Mouse (Mus musculus) limb, embryonic 15.5 days (tissue): ENCODE measurements around the gene Rnf43. TPM values are rescaled to one million over a fixed set of nuclear protein-coding genes. Genes with fewer than 3 reads are reported as not detected.

Experiments
- ATAC-seq: fragments of 200-750 bp; cut with Nextera tagmentation; 2 replicates; pipeline ENCODE4 v1.8.0; 2017; ENCODE audit warnings: low read depth, moderate TSS enrichment; ENCODE audit not compliant: insufficient number of reproducible peaks, low FRiP score, low TSS enrichment
- H3K27ac ChIP-seq: fragments of 300-500 bp; sonication (generic); 2 replicates; pipeline ENCODE4 v1.5.1; 2015; ENCODE audit warnings: moderate library complexity, mild to moderate bottlenecking, inconsistent platforms
- H3K27me3 ChIP-seq: fragments of 300-500 bp; sonication (generic); 2 replicates; pipeline ENCODE4 v1.6.1; 2015; ENCODE audit warnings: inconsistent platforms
- H3K36me3 ChIP-seq: fragments of 300-500 bp; sonication (generic); 2 replicates; pipeline ENCODE4 v1.6.1; 2015; ENCODE audit warnings: inconsistent platforms
- H3K4me1 ChIP-seq: fragments of 300-500 bp; sonication (generic); 2 replicates; pipeline ENCODE4 v1.6.1; 2015; ENCODE audit warnings: inconsistent platforms
- H3K4me2 ChIP-seq: fragments of 300-500 bp; sonication (generic); 2 replicates; pipeline ENCODE4 v1.6.1; 2015; ENCODE audit warnings: mild to moderate bottlenecking, inconsistent platforms
- H3K4me3 ChIP-seq: fragments of 300-500 bp; sonication (generic); 2 replicates; pipeline ENCODE4 v1.5.1; 2015; ENCODE audit warnings: mild to moderate bottlenecking, inconsistent platforms
- H3K9ac ChIP-seq: fragments of 300-500 bp; sonication (generic); 2 replicates; pipeline ENCODE4 v1.6.1; 2015; ENCODE audit warnings: inconsistent platforms
- H3K9me3 ChIP-seq: fragments of 300-500 bp; sonication (generic); 2 replicates; pipeline ENCODE4 v1.6.1; 2016; ENCODE audit warnings: inconsistent platforms
- WGBS: fragments of 180-500 bp; shearing (Covaris S2); methylation state at CpG from one replicate; pipeline ENCODE4 v1.1.7; 2015; 5-methylcytosine and 5-hydroxymethylcytosine counted together
- polyA plus RNA-seq: library from polyadenylated mRNA; unstranded; fragments of >200 nt; fragmentation: Nextera tagmentation; extraction: Ambion mirVana; gene quantifications from 2 replicates; pipeline ENCODE4 v1.2.1, GENCODE M21; 2015

Rnf43 gene
- polyA plus RNA-seq, 1 experiment from 2014 or later: 9.3 TPM

DNA sequence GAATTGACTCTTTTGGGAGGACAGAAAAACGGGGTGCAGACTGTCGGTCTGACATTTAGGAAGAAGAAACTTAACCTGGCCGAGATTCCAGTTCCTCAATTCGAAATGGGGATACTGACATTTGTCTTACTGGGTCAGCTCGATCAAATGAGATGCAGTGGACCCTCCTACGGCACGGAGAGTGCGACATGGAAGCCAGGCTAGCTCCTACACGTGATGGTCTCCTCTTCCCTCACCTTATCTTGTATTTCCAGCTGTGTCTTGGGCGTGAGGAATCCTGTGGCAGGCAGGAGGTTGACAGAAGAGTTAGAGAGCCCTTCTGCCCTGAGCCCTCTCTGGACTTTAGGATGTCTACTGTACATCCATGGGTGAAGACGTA lies 87.5 kb downstream of the Rnf43 start:
- no peak for ATAC-seq
- no peak overlapping the region for H3K4me3 ChIP-seq

GRCm38 (mm10) chr11:87750521-87750920 lies 88.0 kb downstream of the Rnf43 start:
- WGBS: 80% methylated on average over 3 of the region's 3 CpGs
- Histone ChIP-seq H3K27ac (no peak overlapping the region), H3K4me3 (no peak overlapping the region), H3K4me2 (no peak overlapping the region), H3K36me3 (peaks cover 2% of the 10 kb centered on the region; the same call in 1 of the 2 replicates), H3K9me3 (no peaks in the 10 kb centered on the region), H3K4me1 (peaks cover 7% of the 10 kb centered on the region; the same call in 1 of the 2 replicates), H3K9ac (no peak overlapping the region), H3K27me3 (0 out of 2 replicates have a peak, but pooled peaks cover 3% of the 10 kb centered on the region)
- no peak for ATAC-seq

More for the DNA sequence above, 87.5 kb downstream of the Rnf43 start:
- Histone ChIP-seq H3K4me2 (no peak overlapping the region), H3K9me3 (no peaks in the 10 kb centered on the region), H3K27ac (no peak overlapping the region), H3K4me1 (peaks cover 7% of the 10 kb centered on the region; the same call in 1 of the 2 replicates), H3K36me3 (peaks cover 7% of the 10 kb centered on the region), H3K27me3 (0 out of 2 replicates have a peak, but pooled peaks cover 3% of the 10 kb centered on the region), H3K9ac (no peak overlapping the region)
- 77% methylated on average over 11 of the region's 11 CpGs for WGBS

DNA sequence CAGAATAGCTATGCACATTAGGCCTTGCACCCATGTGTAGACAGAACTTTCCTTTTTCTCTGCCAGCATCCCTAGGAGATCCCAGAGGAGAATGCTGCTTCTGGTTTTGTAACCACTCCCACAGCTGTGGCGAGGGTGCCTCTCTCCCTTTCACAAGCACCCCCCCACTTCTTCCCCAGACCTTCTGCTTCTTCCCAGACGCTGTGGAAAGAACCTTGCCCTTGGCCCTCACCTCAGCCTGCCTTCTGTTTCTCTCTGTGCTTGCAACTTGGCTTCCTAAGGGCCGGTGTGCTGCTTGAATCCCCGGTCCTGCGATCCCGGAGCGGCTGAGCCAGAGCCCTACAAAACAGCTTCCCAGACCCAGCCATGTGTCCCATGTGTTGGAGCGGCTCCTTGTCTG lies 88.5 kb downstream of the Rnf43 start:
- no peaks in the 10 kb centered on the region for H3K36me3 ChIP-seq
- H3K9me3 ChIP-seq: no peaks in the 10 kb centered on the region
- 79% methylated on average over 8 of the region's 8 CpGs for WGBS
- no peak for ATAC-seq
- H3K4me2 ChIP-seq: no peak overlapping the region
- 0 out of 2 replicates have a peak overlapping the region, but pooled peaks have one; percentile 2 for H3K27ac ChIP-seq
- H3K27me3 ChIP-seq: 0 out of 2 replicates have a peak, but pooled peaks cover 3% of the 10 kb centered on the region
- no peak overlapping the region for H3K9ac ChIP-seq
- no peak overlapping the region for H3K4me3 ChIP-seq
- peaks cover 7% of the 10 kb centered on the region; the same call in 1 of the 2 replicates for H3K4me1 ChIP-seq

- H3K4me1 ChIP-seq: peaks cover 7% of the 10 kb centered on the region; the same call in 1 of the 2 replicates
- 62% methylated on average over 4 of the region's 4 CpGs for WGBS
- H3K27ac ChIP-seq: 0 out of 2 replicates have a peak overlapping the region, but pooled peaks have one; percentile 2
- no peak for ATAC-seq
- no peaks in the 10 kb centered on the region for H3K9me3 ChIP-seq
- no peak overlapping the region for H3K4me3 ChIP-seq
- H3K4me2 ChIP-seq: no peak overlapping the region
- no peaks in the 10 kb centered on the region for H3K36me3 ChIP-seq
- H3K9ac ChIP-seq: no peak overlapping the region
- 0 out of 2 replicates have a peak, but pooled peaks cover 3% of the 10 kb centered on the region for H3K27me3 ChIP-seq
Observed at GRCm38 (mm10) chr11:87751491-87751966, 89.0 kb downstream of the Rnf43 start.

- WGBS: 87% methylated on average over 1 of the region's 1 CpGs
- Histone ChIP-seq H3K4me3 (no peak overlapping the region), H3K4me2 (no peak overlapping the region), H3K36me3 (no peaks in the 10 kb centered on the region), H3K27ac (no peak overlapping the region), H3K9me3 (no peaks in the 10 kb centered on the region), H3K9ac (no peak overlapping the region), H3K27me3 (0 out of 2 replicates have a peak, but pooled peaks cover 3% of the 10 kb centered on the region), H3K4me1 (peaks cover 7% of the 10 kb centered on the region; the same call in 1 of the 2 replicates)
- ATAC-seq: no peak
Observed at GRCm38 (mm10) chr11:87752307-87752706, 89.8 kb downstream of the Rnf43 start.

GRCm38 (mm10) chr11:87753255-87753654 lies 90.7 kb downstream of the Rnf43 start:
- 82% methylated on average over 8 of the region's 8 CpGs for WGBS

DNA sequence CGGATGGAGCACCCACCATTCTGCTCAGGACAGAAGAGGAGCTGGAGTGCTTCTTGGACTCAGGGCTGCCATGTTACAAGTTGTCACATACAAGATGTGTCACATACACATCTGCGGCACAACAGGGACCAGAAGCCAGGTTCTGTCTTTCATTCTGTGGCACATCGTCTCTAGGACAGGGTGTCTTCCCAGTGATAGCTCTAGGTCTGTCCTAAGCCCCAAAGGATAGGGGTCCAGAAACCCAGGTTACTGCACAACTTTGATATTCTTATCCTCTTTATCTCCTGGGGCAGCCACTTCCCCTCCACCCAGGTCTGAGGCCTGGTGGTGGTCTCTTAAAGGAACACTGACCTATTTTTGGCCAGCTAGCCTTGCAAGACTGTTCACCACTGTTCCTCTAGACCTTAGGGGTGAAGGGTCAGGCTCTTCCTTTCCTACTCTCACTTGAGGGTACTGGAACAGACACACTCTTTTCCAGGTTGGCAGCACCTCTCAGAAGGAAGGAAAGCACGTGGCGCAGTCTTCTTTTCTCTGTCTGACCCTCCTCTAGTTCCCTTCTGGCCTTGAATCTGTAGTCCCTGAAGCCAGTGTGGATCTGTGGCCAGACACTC lies 91.5 kb downstream of the Rnf43 start:
- Histone ChIP-seq H3K9me3 (no peaks in the 10 kb centered on the region), H3K4me2 (no peak overlapping the region), H3K4me3 (no peak overlapping the region), H3K27ac (no peak overlapping the region), H3K27me3 (0 out of 2 replicates have a peak, but pooled peaks cover 6% of the 10 kb centered on the region), H3K4me1 (peaks cover 4% of the 10 kb centered on the region; the same call in 1 of the 2 replicates), H3K9ac (no peak overlapping the region), H3K36me3 (no peaks in the 10 kb centered on the region)
- ATAC-seq: no peak
- 86% methylated on average over 5 of the region's 5 CpGs for WGBS

More at GRCm38 (mm10) chr11:87753255-87753654, 90.7 kb downstream of the Rnf43 start:
- ATAC-seq: no peak
- H3K9ac ChIP-seq: no peak overlapping the region
- H3K36me3 ChIP-seq: no peaks in the 10 kb centered on the region
- H3K4me2 ChIP-seq: no peak overlapping the region
- H3K4me3 ChIP-seq: no peak overlapping the region
- H3K9me3 ChIP-seq: no peaks in the 10 kb centered on the region
- H3K27me3 ChIP-seq: 0 out of 2 replicates have a peak, but pooled peaks cover 5% of the 10 kb centered on the region
- H3K4me1 ChIP-seq: peaks cover 7% of the 10 kb centered on the region; the same call in 1 of the 2 replicates
- H3K27ac ChIP-seq: no peak overlapping the region

DNA sequence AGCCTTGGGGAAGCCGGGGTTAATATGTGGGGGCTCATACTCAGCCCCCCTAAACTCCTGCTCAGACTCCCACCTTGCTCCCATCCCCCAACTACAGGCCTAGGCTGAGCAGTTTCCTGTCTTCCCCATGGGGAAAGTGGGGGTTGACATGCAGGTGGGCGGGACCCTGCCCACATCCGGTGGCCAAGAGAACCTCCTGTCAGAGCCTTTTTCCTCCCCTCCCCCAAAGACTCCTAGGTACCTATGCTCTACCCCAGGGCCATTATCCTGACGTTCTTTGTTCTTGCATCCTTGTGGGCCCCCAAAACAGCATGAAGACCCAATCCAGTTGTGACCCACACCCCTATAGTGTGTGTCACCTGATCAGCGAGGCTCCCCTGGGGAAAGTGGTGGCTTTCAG lies 92.1 kb downstream of the Rnf43 start:
- no peak overlapping the region for H3K9ac ChIP-seq
- WGBS: 60% methylated on average over 5 of the region's 5 CpGs
- ATAC-seq: no peak
- no peaks in the 10 kb centered on the region; the same call in 1 of the 2 replicates for H3K4me1 ChIP-seq
- H3K36me3 ChIP-seq: no peaks in the 10 kb centered on the region
- H3K4me3 ChIP-seq: no peak overlapping the region
- no peak overlapping the region for H3K27ac ChIP-seq
- H3K4me2 ChIP-seq: no peak overlapping the region
- peaks cover 9% of the 10 kb centered on the region for H3K27me3 ChIP-seq
- no peaks in the 10 kb centered on the region for H3K9me3 ChIP-seq

GRCm38 (mm10) chr11:87755360-87756017 lies 93.0 kb downstream of the Rnf43 start:
- no peaks in the 10 kb centered on the region for H3K9me3 ChIP-seq
- H3K4me2 ChIP-seq: no peak overlapping the region
- no peak overlapping the region for H3K9ac ChIP-seq
- H3K27me3 ChIP-seq: peaks cover 18% of the 10 kb centered on the region
- WGBS: 75% methylated on average over 17 of the region's 17 CpGs
- H3K4me1 ChIP-seq: no peaks in the 10 kb centered on the region
- ATAC-seq: no peak
- H3K36me3 ChIP-seq: no peaks in the 10 kb centered on the region
- no peak overlapping the region for H3K4me3 ChIP-seq
- no peak overlapping the region for H3K27ac ChIP-seq

DNA sequence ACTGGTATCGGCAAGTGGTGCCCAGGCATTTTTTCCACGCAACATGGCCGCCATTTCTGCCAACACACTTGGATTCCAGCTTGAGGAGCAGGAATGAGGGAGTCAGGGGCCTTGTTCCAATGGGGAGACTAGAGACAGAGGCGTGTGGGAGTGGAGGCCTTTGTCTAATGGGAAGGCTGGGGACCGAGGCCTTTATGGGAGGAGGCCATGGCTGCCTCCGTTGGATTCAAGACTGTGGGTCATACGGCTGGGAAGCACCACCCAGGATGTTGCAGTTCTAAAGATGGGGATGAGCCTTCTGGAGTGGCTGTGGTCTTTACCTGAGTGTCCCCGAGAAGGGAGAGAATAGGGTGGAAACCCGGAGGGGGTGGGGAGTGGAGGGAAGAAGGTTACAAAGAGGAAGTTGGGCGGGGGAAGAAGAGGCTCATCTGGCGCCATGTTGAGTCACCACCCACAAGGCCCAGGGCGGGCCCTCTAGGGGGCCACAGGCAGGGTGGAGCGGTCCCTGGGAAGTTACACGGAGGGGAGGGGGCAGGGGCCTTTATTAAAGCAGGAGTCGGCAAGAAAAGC lies 93.8 kb downstream of the Rnf43 start:
- peak overlapping the region; percentile 10; the same call in 1 of the 2 replicates for H3K4me3 ChIP-seq
- H3K9me3 ChIP-seq: no peaks in the 10 kb centered on the region
- WGBS: 82% methylated on average over 15 of the region's 15 CpGs
- no peak overlapping the region for H3K27ac ChIP-seq
- H3K4me2 ChIP-seq: no peak overlapping the region
- no peak overlapping the region for H3K9ac ChIP-seq
- ATAC-seq: no peak
- no peaks in the 10 kb centered on the region for H3K4me1 ChIP-seq
- H3K27me3 ChIP-seq: peaks cover 27% of the 10 kb centered on the region
- H3K36me3 ChIP-seq: no peaks in the 10 kb centered on the region

DNA sequence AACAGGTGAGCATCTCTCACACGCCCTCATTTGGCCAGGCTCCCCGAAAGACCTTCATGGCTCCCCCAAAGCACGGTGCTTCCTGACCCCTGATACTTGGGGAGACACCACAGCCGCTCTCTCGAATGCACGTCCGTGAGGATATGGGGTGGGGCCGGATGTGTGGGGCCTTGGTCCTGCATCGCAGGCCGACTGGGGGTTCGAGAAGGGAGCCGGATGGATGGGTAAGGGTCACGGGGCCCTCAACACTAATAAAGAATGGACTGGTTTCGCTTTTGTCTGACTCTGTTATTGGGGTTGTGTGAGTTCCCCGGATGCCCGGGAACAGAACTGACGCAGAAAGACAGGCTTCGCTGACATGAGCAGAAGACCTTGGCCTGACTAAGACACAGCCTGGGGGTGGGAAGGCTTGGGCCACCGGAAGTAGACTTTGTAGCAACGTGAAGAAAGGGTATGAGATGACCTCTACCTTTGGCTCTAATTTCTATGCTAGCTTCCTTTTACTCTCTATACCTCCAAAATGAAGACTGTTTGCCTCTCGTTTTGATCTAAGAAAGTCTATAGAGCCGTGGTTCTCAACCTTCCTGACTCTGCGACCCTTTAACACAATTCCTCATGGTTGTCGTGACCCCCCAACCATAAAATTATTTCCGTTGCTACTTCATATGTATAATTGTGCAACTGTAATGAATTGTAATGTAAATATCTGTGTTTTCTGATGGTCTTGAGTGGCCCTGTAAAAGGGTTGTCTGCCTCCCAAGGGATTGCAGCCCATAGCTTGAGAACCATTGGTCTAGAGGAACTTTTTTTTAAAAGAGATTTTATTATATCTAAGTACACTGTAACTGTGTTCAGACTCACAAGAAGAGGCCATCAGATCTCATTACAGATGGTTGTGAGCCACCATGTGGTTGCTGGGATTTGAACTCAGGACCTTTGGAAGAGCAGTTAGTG lies 94.8 kb downstream of the Rnf43 start:
- no peaks in the 10 kb centered on the region for H3K9me3 ChIP-seq
- H3K9ac ChIP-seq: no peak overlapping the region
- no peak overlapping the region; the same call in 1 of the 2 replicates for H3K4me3 ChIP-seq
- H3K4me2 ChIP-seq: no peak overlapping the region
- no peak overlapping the region for H3K27ac ChIP-seq
- peaks cover 36% of the 10 kb centered on the region for H3K27me3 ChIP-seq
- H3K4me1 ChIP-seq: no peaks in the 10 kb centered on the region
- WGBS: 84% methylated on average over 25 of the region's 25 CpGs
- ATAC-seq: no peak
- H3K36me3 ChIP-seq: no peaks in the 10 kb centered on the region
